Mouse (Mus musculus) adrenal gland, adult 18-20 months (tissue): ENCODE results near the gene Olfr70. TPM values are rescaled to one million over a fixed set of nuclear protein-coding genes. Genes with fewer than 3 reads are reported as not detected.
A peak's percentile ranks its signal among the peaks of the same experiment; 100 is the strongest.

Source experiments
- DNase-seq, 2 experiments: peaks; one replicate each; pipeline ENCODE4 v3.0.0; 2021 to 2022; ENCODE audit warnings: low spot score in 2 of 2
- total RNA-seq, 2 experiments: library from RNA; stranded (reverse); gene quantifications; 1 replicate in 1 of 2; 2 replicates in 1 of 2; pipeline ENCODE4 v1.2.3; 2021

Gene Olfr70
- total RNA-seq, 2 experiments from 2014 or later, result not detected

- DNase-seq, result no peak
These were observed 43.5 kb downstream of the Olfr70 start for GRCm38 (mm10) chr4:43657146-43657545.

GRCm38 (mm10) chr4:43656339-43657109 lies 44.1 kb downstream of the Olfr70 start, which contains the start of gene Hint2:
Hint2 (minus strand) TSS chr4:43656466.
- DNase-seq, result peak; percentile 83 to 86

GRCm38 (mm10) chr4:43655656-43656338 lies 44.8 kb downstream of the Olfr70 start:
- no peak for DNase-seq

GRCm38 (mm10) chr4:43653161-43654015 lies 47.2 kb downstream of the Olfr70 start, which contains the start of gene Spag8:
Spag8 (minus strand) TSS chr4:43653594.
- no peak for DNase-seq

- DNase-seq, result no peak
These were observed 47.9 kb downstream of the Olfr70 start for GRCm38 (mm10) chr4:43652726-43653125.

GRCm38 (mm10) chr4:43649783-43650182 lies 50.8 kb downstream of the Olfr70 start:
- no peak for DNase-seq

Other genes with a start within 250 kb of the Olfr70 start
- 1 to 10 TPM; 2.6 to 2.8 TPM for gene Cd72, start 246.2 kb downstream of the Olfr70 start, total RNA-seq
- under 1 TPM in 1 of 2 experiments, not detected in 1; 0.38 TPM for gene Sit1, start 217.1 kb downstream of the Olfr70 start, total RNA-seq
- 10 to 100 TPM; 49.7 to 58.0 TPM for gene Ccdc107, start 207.9 kb downstream of the Olfr70 start, total RNA-seq
- 1 to 10 TPM; 1.1 to 1.9 TPM for gene Arhgef39, start 201.1 kb downstream of the Olfr70 start, total RNA-seq
- under 1 TPM; 0.56 to 0.61 TPM for gene Car9, start 193.8 kb downstream of the Olfr70 start, total RNA-seq
- gene Tpm2, start 177.0 kb downstream of the Olfr70 start, total RNA-seq, result 10 to 100 TPM; 33.4 to 61.7 TPM
- gene Creb3, start 138.5 kb downstream of the Olfr70 start, total RNA-seq, result 100 to 1,000 TPM in 1 of 2 experiments, 10 to 100 TPM in 1; 95.8 to 144 TPM
- 100 to 1,000 TPM; 167 to 208 TPM for gene Tln1, start 138.1 kb downstream of the Olfr70 start, total RNA-seq
- gene Rgp1, start 122.1 kb downstream of the Olfr70 start, total RNA-seq, result 10 to 100 TPM; 40.7 to 48.7 TPM
- 1 to 10 TPM; 8.2 to 8.3 TPM for gene Gba2, start 121.9 kb downstream of the Olfr70 start, total RNA-seq
- under 1 TPM; 0.70 to 0.73 TPM for gene Msmp, start 116.3 kb downstream of the Olfr70 start, total RNA-seq
- gene Npr2, start 68.9 kb downstream of the Olfr70 start, total RNA-seq, result 10 to 100 TPM; 24.9 to 42.4 TPM
- gene Spag8, start 47.2 kb downstream of the Olfr70 start, total RNA-seq, result under 1 TPM; 0.53 to 0.54 TPM
- 100 to 1,000 TPM in 1 of 2 experiments, 10 to 100 TPM in 1; 79.2 to 121 TPM for gene Hint2, start 44.3 kb downstream of the Olfr70 start, total RNA-seq
- gene Tmem8b, start 31.8 kb downstream of the Olfr70 start, total RNA-seq, result 1 to 10 TPM; 5.2 to 7.5 TPM
- under 1 TPM; 0.19 to 0.40 TPM for gene Fam221b, start 31.7 kb downstream of the Olfr70 start, total RNA-seq
- gene Olfr71, start 9.4 kb upstream of the Olfr70 start, total RNA-seq, result not detected
- 1 to 10 TPM; 2.4 to 6.4 TPM for gene Hrct1, start 26.4 kb upstream of the Olfr70 start, total RNA-seq
- 1 to 10 TPM; 1.6 to 2.3 TPM for gene Spaar, start 29.2 kb upstream of the Olfr70 start, total RNA-seq
- gene Olfr159, start 70.2 kb upstream of the Olfr70 start, total RNA-seq, result not detected
- not detected for gene Olfr156, start 123.1 kb upstream of the Olfr70 start, total RNA-seq
- gene Olfr157, start 139.4 kb upstream of the Olfr70 start, total RNA-seq, result not detected
- not detected for gene Olfr155, start 150.8 kb upstream of the Olfr70 start, total RNA-seq
- gene Reck, start 174.7 kb upstream of the Olfr70 start, total RNA-seq, result 10 to 100 TPM; 17.4 to 22.0 TPM